Mouse (Mus musculus) hindbrain, embryonic 16.5 days (tissue): Measurements from ENCODE around the gene Il31ra. TPM values are rescaled to one million over a fixed set of nuclear protein-coding genes. Genes with fewer than 3 reads are reported as not detected.

Experiments used
- ATAC-seq: fragments of 200-750 bp; cut with Nextera tagmentation; 2 replicates; pipeline ENCODE4 v1.8.0; 2017; ENCODE audit warnings: moderate TSS enrichment, moderate library complexity
- H3K27ac ChIP-seq: fragments of 300-500 bp; sonication (generic); 2 replicates; pipeline ENCODE4 v1.5.1; 2014; ENCODE audit warnings: low read depth, mild to moderate bottlenecking, control low read depth, low read length, moderate library complexity
- H3K27me3 ChIP-seq: fragments of 300-500 bp; sonication (generic); replicated peaks from 2 replicates; pipeline ENCODE4 v1.6.1; 2014; ENCODE audit warnings: low read length; ENCODE audit not compliant: control insufficient read depth, insufficient read depth
- H3K36me3 ChIP-seq: fragments of 300-500 bp; sonication (generic); 2 replicates; pipeline ENCODE4 v1.6.1; 2014; ENCODE audit warnings: mild to moderate bottlenecking, low read length, moderate library complexity, mixed read lengths; ENCODE audit not compliant: control insufficient read depth, insufficient read depth
- H3K4me1 ChIP-seq: fragments of 300-500 bp; sonication (generic); 2 replicates; pipeline ENCODE4 v1.6.1; 2014; ENCODE audit warnings: low read depth, low read length; ENCODE audit not compliant: control insufficient read depth, insufficient read depth
- H3K4me2 ChIP-seq: fragments of 300-500 bp; sonication (generic); 2 replicates; pipeline ENCODE4 v1.6.1; 2014; ENCODE audit warnings: mild to moderate bottlenecking, low read length, control low read depth, moderate library complexity
- H3K4me3 ChIP-seq: fragments of 300-500 bp; sonication (generic); 2 replicates; pipeline ENCODE4 v1.5.1; 2014; ENCODE audit warnings: mild to moderate bottlenecking, low read length, control low read depth, moderate library complexity
- H3K9ac ChIP-seq: fragments of 300-500 bp; sonication (generic); 2 replicates; pipeline ENCODE4 v1.6.1; 2014; ENCODE audit warnings: low read depth, mild to moderate bottlenecking, control low read depth, low read length, moderate library complexity
- H3K9me3 ChIP-seq: fragments of 300-500 bp; sonication (generic); 2 replicates; pipeline ENCODE4 v1.6.1; 2014; ENCODE audit warnings: mild to moderate bottlenecking, low read length, moderate library complexity; ENCODE audit not compliant: control insufficient read depth
- WGBS: fragments of 180-500 bp; shearing (Covaris S2); extraction: QIAGEN DNeasy Blood & Tissue Kit; methylation state at CpG from one replicate; pipeline ENCODE4 v1.1.7; 2014; 5-methylcytosine and 5-hydroxymethylcytosine counted together
- polyA plus RNA-seq: library from polyadenylated mRNA; unstranded; fragments of >200 nt; fragmentation: Nextera tagmentation; extraction: Ambion mirVana; gene quantifications from 2 replicates; pipeline ENCODE4 v1.2.1, GENCODE M21; 2015

The Il31ra gene
- polyA plus RNA-seq, 1 experiment from 2014 or later: 0.16 TPM

GRCm38 (mm10) chr13:112505436-112505835, 88.7 kb downstream of the Il31ra start:
- H3K9ac ChIP-seq: no peak overlapping the region
- 91% methylated on average over 6 of the region's 6 CpGs for WGBS
- no peak overlapping the region for H3K4me2 ChIP-seq
- H3K36me3 ChIP-seq: peaks cover 31% of the 10 kb centered on the region
- H3K9me3 ChIP-seq: no peaks in the 10 kb centered on the region
- no peaks in the 10 kb centered on the region for H3K4me1 ChIP-seq
- H3K4me3 ChIP-seq: no peak overlapping the region
- no peak for ATAC-seq
- no peaks in the 10 kb centered on the region for H3K27me3 ChIP-seq
- no peak overlapping the region for H3K27ac ChIP-seq

GRCm38 (mm10) chr13:112503846-112504245, 90.3 kb downstream of the Il31ra start:
- no peak overlapping the region for H3K4me3 ChIP-seq
- H3K4me2 ChIP-seq: no peak overlapping the region
- 96% methylated on average over 13 of the region's 13 CpGs for WGBS
- ATAC-seq: no peak
- H3K9me3 ChIP-seq: no peaks in the 10 kb centered on the region
- H3K27ac ChIP-seq: no peak overlapping the region
- H3K36me3 ChIP-seq: peaks cover 40% of the 10 kb centered on the region
- no peaks in the 10 kb centered on the region for H3K27me3 ChIP-seq
- H3K9ac ChIP-seq: no peak overlapping the region
- H3K4me1 ChIP-seq: no peaks in the 10 kb centered on the region

GRCm38 (mm10) chr13:112500466-112500865, 93.7 kb downstream of the Il31ra start:
- H3K27ac ChIP-seq: no peak overlapping the region
- H3K4me3 ChIP-seq: no peak overlapping the region
- no peak overlapping the region for H3K4me2 ChIP-seq
- no peak for ATAC-seq
- peaks cover 39% of the 10 kb centered on the region for H3K36me3 ChIP-seq
- 95% methylated on average over 9 of the region's 9 CpGs for WGBS
- H3K4me1 ChIP-seq: no peaks in the 10 kb centered on the region
- H3K9ac ChIP-seq: no peak overlapping the region
- H3K27me3 ChIP-seq: no peaks in the 10 kb centered on the region
- no peaks in the 10 kb centered on the region for H3K9me3 ChIP-seq

- no peaks in the 10 kb centered on the region for H3K4me1 ChIP-seq
- no peak overlapping the region for H3K27ac ChIP-seq
- H3K4me3 ChIP-seq: no peak overlapping the region
- H3K9ac ChIP-seq: no peak overlapping the region
- H3K36me3 ChIP-seq: peaks cover 40% of the 10 kb centered on the region
- WGBS: 94% methylated on average over 4 of the region's 4 CpGs
- no peaks in the 10 kb centered on the region for H3K27me3 ChIP-seq
- no peaks in the 10 kb centered on the region for H3K9me3 ChIP-seq
- H3K4me2 ChIP-seq: no peak overlapping the region
- no peak for ATAC-seq
These were observed 94.1 kb downstream of the Il31ra start for GRCm38 (mm10) chr13:112500027-112500426.

- Histone ChIP-seq H3K9ac (no peak overlapping the region), H3K27me3 (no peaks in the 10 kb centered on the region), H3K4me1 (no peaks in the 10 kb centered on the region), H3K36me3 (peaks cover 25% of the 10 kb centered on the region), H3K27ac (no peak overlapping the region), H3K4me3 (no peak overlapping the region), H3K4me2 (no peak overlapping the region), H3K9me3 (no peaks in the 10 kb centered on the region)
- 93% methylated on average over 12 of the region's 12 CpGs for WGBS
- ATAC-seq: no peak
These were observed 99.6 kb downstream of the Il31ra start for GRCm38 (mm10) chr13:112494590-112494989.

- peaks cover 16% of the 10 kb centered on the region; the same call in 1 of the 2 replicates for H3K36me3 ChIP-seq
- no peak for ATAC-seq
These were observed 101.9 kb downstream of the Il31ra start for GRCm38 (mm10) chr13:112492285-112492678.

GRCm38 (mm10) chr13:112491636-112492284, 102.4 kb downstream of the Il31ra start:
- ATAC-seq: no peak
- H3K9me3 ChIP-seq: no peaks in the 10 kb centered on the region
- WGBS: 90% methylated on average over 14 of the region's 14 CpGs
- no peaks in the 10 kb centered on the region for H3K4me1 ChIP-seq
- H3K27me3 ChIP-seq: no peaks in the 10 kb centered on the region
- H3K4me2 ChIP-seq: no peak overlapping the region
- no peak overlapping the region for H3K4me3 ChIP-seq
- H3K36me3 ChIP-seq: peaks cover 14% of the 10 kb centered on the region; the same call in 1 of the 2 replicates
- H3K27ac ChIP-seq: no peak overlapping the region
- no peak overlapping the region for H3K9ac ChIP-seq

More at GRCm38 (mm10) chr13:112492285-112492678, 101.9 kb downstream of the Il31ra start:
- Histone ChIP-seq H3K4me1 (no peaks in the 10 kb centered on the region), H3K27ac (no peak overlapping the region), H3K27me3 (no peaks in the 10 kb centered on the region), H3K4me3 (no peak overlapping the region), H3K9ac (no peak overlapping the region), H3K4me2 (no peak overlapping the region), H3K9me3 (no peaks in the 10 kb centered on the region)
- 93% methylated on average over 1 of the region's 1 CpGs for WGBS

- H3K27ac ChIP-seq: no peak overlapping the region
- 94% methylated on average over 3 of the region's 3 CpGs for WGBS
- H3K36me3 ChIP-seq: peaks cover 16% of the 10 kb centered on the region; the same call in 1 of the 2 replicates
- no peaks in the 10 kb centered on the region for H3K27me3 ChIP-seq
- no peaks in the 10 kb centered on the region for H3K4me1 ChIP-seq
- no peaks in the 10 kb centered on the region for H3K9me3 ChIP-seq
- ATAC-seq: no peak
- H3K4me3 ChIP-seq: no peak overlapping the region
- no peak overlapping the region for H3K9ac ChIP-seq
- H3K4me2 ChIP-seq: no peak overlapping the region
These were observed 104.1 kb downstream of the Il31ra start for GRCm38 (mm10) chr13:112490036-112490435.

GRCm38 (mm10) chr13:112486676-112487075, 107.5 kb downstream of the Il31ra start:
- H3K9ac ChIP-seq: no peak overlapping the region
- no peak overlapping the region for H3K4me3 ChIP-seq
- H3K27me3 ChIP-seq: no peaks in the 10 kb centered on the region
- H3K36me3 ChIP-seq: peaks cover 18% of the 10 kb centered on the region; the same call in 1 of the 2 replicates
- ATAC-seq: no peak
- H3K9me3 ChIP-seq: no peaks in the 10 kb centered on the region
- no peaks in the 10 kb centered on the region for H3K4me1 ChIP-seq
- 96% methylated on average over 5 of the region's 5 CpGs for WGBS
- no peak overlapping the region for H3K4me2 ChIP-seq
- no peak overlapping the region for H3K27ac ChIP-seq
